Mouse (Mus musculus) monocyte, adult 2 months (primary cell): Measurements from ENCODE around the gene Nup210.
A peak's percentile ranks its signal among the peaks of the same experiment; 100 is the strongest.

ENCODE experiments used
- DNase-seq, 2 experiments: peaks; one replicate each; pipeline ENCODE4 v3.0.0; 2022; ENCODE audit warnings: low spot score in 2 of 2, low read depth in 1 of 2

Nup210 gene

GRCm38 (mm10) chr6:91044628-91045331 is 71.8 kb downstream of the Nup210 start:
- no peak for DNase-seq

GRCm38 (mm10) chr6:91041287-91041686 is 75.3 kb downstream of the Nup210 start:
- no peak for DNase-seq

- no peak for DNase-seq
Observed at GRCm38 (mm10) chr6:91028256-91028655, 88.4 kb downstream of the Nup210 start.

GRCm38 (mm10) chr6:91020810-91021209 is 95.8 kb downstream of the Nup210 start:
- no peak for DNase-seq

- no peak for DNase-seq
Observed at GRCm38 (mm10) chr6:91016600-91017230, 99.9 kb downstream of the Nup210 start.

GRCm38 (mm10) chr6:91014198-91014958 is 102.3 kb downstream of the Nup210 start:
- DNase-seq = no peak

- no peak for DNase-seq
Observed at GRCm38 (mm10) chr6:91012458-91012857, 104.2 kb downstream of the Nup210 start.

- DNase-seq = no peak
Observed at GRCm38 (mm10) chr6:91011568-91011967, 105.1 kb downstream of the Nup210 start.

GRCm38 (mm10) chr6:91008284-91008830 is 108.3 kb downstream of the Nup210 start:
- no peak for DNase-seq

- DNase-seq = no peak
Observed at GRCm38 (mm10) chr6:91007207-91007606, 109.4 kb downstream of the Nup210 start.

GRCm38 (mm10) chr6:91004157-91004556 is 112.5 kb downstream of the Nup210 start:
- DNase-seq = no peak

- DNase-seq = no peak
Observed at GRCm38 (mm10) chr6:91003310-91003995, 113.2 kb downstream of the Nup210 start.

GRCm38 (mm10) chr6:91001566-91001965 is 115.1 kb downstream of the Nup210 start:
- no peak for DNase-seq

GRCm38 (mm10) chr6:91000819-91001525 is 115.7 kb downstream of the Nup210 start:
- DNase-seq = no peak

- DNase-seq = no peak
Observed at GRCm38 (mm10) chr6:90999176-90999575, 117.5 kb downstream of the Nup210 start.

- DNase-seq = no peak
Observed at GRCm38 (mm10) chr6:90997025-90997424, 119.6 kb downstream of the Nup210 start.

GRCm38 (mm10) chr6:90996181-90996580 is 120.4 kb downstream of the Nup210 start:
- DNase-seq = no peak

- peak; percentile 15 to 19 for DNase-seq
Observed at GRCm38 (mm10) chr6:90988648-90989317, 127.8 kb downstream of the Nup210 start, which contains the start of gene Iqsec1. Gene Iqsec1, minus strand, starts transcription at chr6:90988685.

- no peak for DNase-seq
Observed at GRCm38 (mm10) chr6:90988299-90988625, 128.4 kb downstream of the Nup210 start.
